Mouse (Mus musculus) forebrain, embryonic 14.5 days (tissue): ENCODE measurements around the gene Trappc12. TPM values are rescaled to one million over a fixed set of nuclear protein-coding genes. Genes with fewer than 3 reads are reported as not detected.

Source experiments
- ATAC-seq: fragments of 200-750 bp; cut with Nextera tagmentation; 2 replicates; pipeline ENCODE4 v1.8.0; 2017; ENCODE audit warnings: mild to moderate bottlenecking, moderate library complexity
- DNase-seq: peaks from one replicate; pipeline ENCODE4 v3.0.0-alpha.2; 2015; ENCODE audit warnings: low spot score
- H3K27ac ChIP-seq: fragments of 300-500 bp; sonication (generic); 2 replicates; pipeline ENCODE4 v1.5.1; 2014; ENCODE audit warnings: low read depth, mild to moderate bottlenecking, control low read depth, low read length, moderate library complexity
- H3K27me3 ChIP-seq: fragments of 300-500 bp; sonication (generic); replicated peaks from 2 replicates; pipeline ENCODE4 v1.6.1; 2014; ENCODE audit warnings: low read length, control low read depth, mixed read lengths; ENCODE audit not compliant: control insufficient read depth, insufficient read depth
- H3K36me3 ChIP-seq: fragments of 300-500 bp; sonication (generic); 2 replicates; pipeline ENCODE4 v1.6.1; 2014; ENCODE audit warnings: low read length, control low read depth; ENCODE audit not compliant: control insufficient read depth, insufficient read depth
- H3K4me1 ChIP-seq: fragments of 300-500 bp; sonication (generic); 2 replicates; pipeline ENCODE4 v1.6.1; 2014; ENCODE audit warnings: antibody characterized with exemption, low read length, control low read depth; ENCODE audit not compliant: control insufficient read depth, insufficient read depth
- H3K4me2 ChIP-seq: fragments of 300-500 bp; sonication (generic); 2 replicates; pipeline ENCODE4 v1.6.1; 2014; ENCODE audit warnings: mild to moderate bottlenecking, control low read depth, low read length
- H3K4me3 ChIP-seq: fragments of 300-500 bp; sonication (generic); 2 replicates; pipeline ENCODE4 v1.5.1; 2014; ENCODE audit warnings: low read depth, low read length, control low read depth
- H3K9ac ChIP-seq: fragments of 300-500 bp; sonication (generic); 2 replicates; pipeline ENCODE4 v1.6.1; 2014; ENCODE audit warnings: mild to moderate bottlenecking, low read length, control low read depth, moderate library complexity
- H3K9me3 ChIP-seq: fragments of 300-500 bp; sonication (generic); replicated peaks from 2 replicates; pipeline ENCODE4 v1.6.1; 2016; ENCODE audit warnings: low read length, control low read depth, mixed read lengths; ENCODE audit not compliant: control insufficient read depth
- WGBS: fragments of 180-500 bp; shearing (Covaris S2); extraction: QIAGEN DNeasy Blood & Tissue Kit; methylation state at CpG from one replicate; pipeline ENCODE4 v1.1.7; 2014; 5-methylcytosine and 5-hydroxymethylcytosine counted together
- microRNA-seq: library from miRNA; unstranded; fragments of <30 nt; microRNA quantifications from one replicate; pipeline ENCODE4, GENCODE M21; 2016
- polyA plus RNA-seq: library from polyadenylated mRNA; unstranded; fragments of >200 nt; fragmentation: Nextera tagmentation; extraction: Ambion mirVana; gene quantifications from 2 replicates; pipeline ENCODE4 v1.2.1, GENCODE M21; 2014

Trappc12 gene
- polyA plus RNA-seq, 1 experiment from 2014 or later: 38.4 TPM

DNA sequence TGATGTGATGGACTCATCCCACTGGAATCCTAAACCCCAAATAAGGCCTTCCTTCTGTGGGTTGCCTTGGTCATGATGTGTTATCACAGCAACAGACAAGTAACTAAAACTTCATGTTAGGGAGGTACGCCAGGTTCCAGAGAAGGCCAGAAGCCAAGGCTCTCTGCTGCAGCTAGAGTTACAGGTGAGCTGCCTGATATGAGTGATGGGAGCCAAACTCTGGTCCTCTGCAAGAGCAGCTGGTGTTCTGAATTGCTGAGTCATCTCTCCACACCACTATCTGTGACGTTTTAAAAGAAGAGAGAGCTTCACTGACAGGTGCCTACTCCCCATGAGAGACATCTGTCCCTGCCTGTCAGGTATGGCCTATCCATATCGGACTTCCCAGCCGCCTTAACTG is 87.6 kb downstream of the Trappc12 start:
- H3K4me1 ChIP-seq: 0 out of 2 replicates have a peak, but pooled peaks cover 6% of the 10 kb centered on the region
- ATAC-seq (no peak), DNase-seq (no peak)
- peaks cover 29% of the 10 kb centered on the region for H3K36me3 ChIP-seq
- no peak overlapping the region for H3K4me2 ChIP-seq
- no peak overlapping the region for H3K27ac ChIP-seq
- WGBS: 84% methylated on average over 4 of the region's 4 CpGs
- no peaks in the 10 kb centered on the region for H3K9me3 ChIP-seq
- no peak overlapping the region for H3K4me3 ChIP-seq
- no peaks in the 10 kb centered on the region for H3K27me3 ChIP-seq
- no peak overlapping the region for H3K9ac ChIP-seq

DNA sequence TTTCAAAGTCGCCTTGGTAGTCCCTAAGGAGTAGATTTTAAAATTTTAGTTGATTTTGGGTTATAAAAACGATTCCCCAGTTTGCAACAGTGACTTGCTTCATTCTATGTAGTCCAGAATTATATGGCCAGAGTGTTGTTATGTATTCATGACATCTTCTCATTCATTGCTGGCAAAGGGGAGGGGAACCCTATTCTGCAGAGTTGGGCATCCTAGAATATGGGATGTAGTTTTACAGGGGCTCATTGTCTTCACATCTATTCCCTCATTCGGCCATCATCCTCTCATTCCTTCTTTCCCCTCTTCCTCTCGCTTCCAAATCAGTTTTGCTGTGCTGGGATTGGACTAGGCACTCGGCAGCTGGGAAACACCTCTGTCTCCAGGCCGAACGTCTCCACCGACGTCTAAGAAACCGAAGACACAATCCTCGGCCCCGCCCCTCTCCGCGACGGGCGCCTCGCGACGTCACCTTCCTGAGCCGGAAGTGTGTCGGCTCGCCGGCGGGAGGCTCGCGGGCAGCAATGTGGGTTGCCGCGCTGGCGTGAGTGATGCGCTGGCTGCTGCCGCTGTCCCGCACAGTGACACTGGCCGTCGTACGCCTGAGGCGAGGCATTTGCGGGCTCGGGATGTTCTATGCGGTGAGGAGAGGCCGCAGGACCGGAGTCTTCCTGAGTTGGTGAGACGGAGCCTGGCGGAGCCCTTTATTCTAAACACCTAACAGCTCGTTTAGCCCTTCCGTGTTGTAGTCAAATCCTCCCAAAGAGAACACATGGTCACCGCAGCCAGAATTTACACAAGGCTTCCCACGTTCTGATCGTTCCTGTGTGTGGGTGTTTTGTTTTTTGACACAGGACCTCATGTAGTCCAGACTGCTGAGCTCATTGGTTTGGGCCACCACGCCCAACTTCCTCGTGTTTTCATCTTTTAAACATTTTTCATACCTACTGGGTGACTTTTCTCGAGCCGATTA is 100.8 kb downstream of the Trappc12 start, which contains the start of gene Rnaseh1:
Gene Rnaseh1, plus strand, starts transcription at position 462 of the 970 bp plus-strand sequence.
- H3K36me3 ChIP-seq: peaks cover 15% of the 10 kb centered on the region
- peaks cover 4% of the 10 kb centered on the region; the same call in 1 of the 2 replicates for H3K27me3 ChIP-seq
- H3K27ac ChIP-seq: peak within 1 kb of the TSS; percentile 77
- peak within 1 kb of the TSS; percentile 75 for H3K4me3 ChIP-seq
- no peaks in the 10 kb centered on the region for H3K9me3 ChIP-seq
- WGBS: 2% methylated on average over 52 of the region's 52 CpGs
- peak; percentile 93 for DNase-seq
- peaks cover 7% of the 10 kb centered on the region for H3K4me1 ChIP-seq
- H3K9ac ChIP-seq: peak within 1 kb of the TSS; percentile 79
- H3K4me2 ChIP-seq: peak within 1 kb of the TSS; percentile 73
- peak; percentile 98 for ATAC-seq

Small RNAs within 50 kb of the gene (microRNA-seq; reads per million reads assigned to microRNA genes)
- not detected for gene Mir6937

Other genes starting within 250 kb of the Trappc12 start
- gene Dcdc2c, start 198.1 kb downstream of the Trappc12 start, polyA plus RNA-seq: not detected in 2 replicates
- gene Allc, start 167.9 kb downstream of the Trappc12 start, polyA plus RNA-seq: not detected in 2 replicates
- gene Colec11, start 127.1 kb downstream of the Trappc12 start, polyA plus RNA-seq: 0.33 and 0.56 TPM in 2 replicates
- gene Rps7, start 114.5 kb downstream of the Trappc12 start, polyA plus RNA-seq: 690 and 790 TPM in 2 replicates
- 24.8 and 26.1 TPM in 2 replicates for gene Rnaseh1, start 100.9 kb downstream of the Trappc12 start, polyA plus RNA-seq
- 43.6 and 44.8 TPM in 2 replicates for gene Adi1, start 75.2 kb downstream of the Trappc12 start, polyA plus RNA-seq
- 80.9 and 87.5 TPM in 2 replicates for gene Eipr1, start 1.3 kb upstream of the Trappc12 start, polyA plus RNA-seq